Comparison of ENCODE assay signal across 13 mouse cellular contexts in genomic region chr11:67467132-67467531, GRCm38 (mm10).
"Had no signal": no experiment of that assay in that cellular context is flagged by ENCODE, and none has a peak within 500 bp of the region (broad histone marks: within the 10 kb centered on the region; RNA-seq: fewer than 3 reads in every experiment).

No protein-coding gene starts in this region.

- H3K9ac ChIP-seq: liver, embryonic 14.5 days; midbrain, embryonic 12.5 days; neural tube, embryonic 13.5 days had no signal

- H3K27ac ChIP-seq: kidney, postnatal 0 days; liver, embryonic 14.5 days; midbrain, embryonic 12.5 days; neural tube, embryonic 13.5 days had no signal

- H3K4me1 ChIP-seq: midbrain, embryonic 12.5 days; neural tube, embryonic 13.5 days had no signal

- H3K4me3 ChIP-seq: midbrain, embryonic 12.5 days; neural tube, embryonic 13.5 days had no signal

- H3K36me3 ChIP-seq: midbrain, embryonic 12.5 days; neural tube, embryonic 13.5 days had no signal

- H3K4me2 ChIP-seq: midbrain, embryonic 12.5 days; neural tube, embryonic 13.5 days had no signal

- DNase-seq: kidney, adult 2 months; lung, adult 18-20 months; retina, postnatal 1 day; right cerebral cortex, postnatal 4 days; spleen, adult 18-20 months; thymus, adult 18-20 months; thymus, postnatal 14 days had no signal

- ATAC-seq: intestine, embryonic 16.5 days; midbrain, embryonic 16.5 days had no signal

- H3K9me3 ChIP-seq: midbrain, embryonic 12.5 days; neural tube, embryonic 13.5 days had no signal

- H3K27me3 ChIP-seq: midbrain, embryonic 12.5 days; neural tube, embryonic 13.5 days had no signal
